Mouse (Mus musculus): ENCODE measurements around the gene Col15a1.

- TF ChIP-seq POLR2A (IDR thresholded peaks at IDR 0.05; ENCODE audit: low read depth, low read length), result no peak
- TF ChIP-seq CTCF (conservative IDR thresholded peaks at IDR 0.05; ENCODE audit: insufficient read depth, insufficient read length, low read depth, low read length), result no peak
These were observed 25.4 kb downstream of the Col15a1 start for GRCm38 (mm10) chr4:47233192-47233835.

Measured in kidney, adult 2 months (tissue).